Mouse (Mus musculus) layer of hippocampus, postnatal 25 days (tissue): ENCODE data around the gene Adam10. TPM values are rescaled to one million over a fixed set of nuclear protein-coding genes. Genes with fewer than 3 reads are reported as not detected.
A peak's percentile ranks its signal among the peaks of the same experiment; 100 is the strongest.

ENCODE experiments used
- DNase-seq, 2 experiments: peaks; one replicate each; pipeline ENCODE4 v3.0.0; 2022; ENCODE audit warnings: mixed read lengths in 2 of 2, low spot score in 1 of 2; ENCODE audit errors: extremely low spot score in 1 of 2
- total RNA-seq, 2 experiments: library from RNA; stranded (reverse); gene quantifications; 2 replicates each; pipeline ENCODE4 v1.2.3; 2021

Gene Adam10
- total RNA-seq, 2 experiments from 2014 or later, result 59.7 to 65.1 TPM

DNA sequence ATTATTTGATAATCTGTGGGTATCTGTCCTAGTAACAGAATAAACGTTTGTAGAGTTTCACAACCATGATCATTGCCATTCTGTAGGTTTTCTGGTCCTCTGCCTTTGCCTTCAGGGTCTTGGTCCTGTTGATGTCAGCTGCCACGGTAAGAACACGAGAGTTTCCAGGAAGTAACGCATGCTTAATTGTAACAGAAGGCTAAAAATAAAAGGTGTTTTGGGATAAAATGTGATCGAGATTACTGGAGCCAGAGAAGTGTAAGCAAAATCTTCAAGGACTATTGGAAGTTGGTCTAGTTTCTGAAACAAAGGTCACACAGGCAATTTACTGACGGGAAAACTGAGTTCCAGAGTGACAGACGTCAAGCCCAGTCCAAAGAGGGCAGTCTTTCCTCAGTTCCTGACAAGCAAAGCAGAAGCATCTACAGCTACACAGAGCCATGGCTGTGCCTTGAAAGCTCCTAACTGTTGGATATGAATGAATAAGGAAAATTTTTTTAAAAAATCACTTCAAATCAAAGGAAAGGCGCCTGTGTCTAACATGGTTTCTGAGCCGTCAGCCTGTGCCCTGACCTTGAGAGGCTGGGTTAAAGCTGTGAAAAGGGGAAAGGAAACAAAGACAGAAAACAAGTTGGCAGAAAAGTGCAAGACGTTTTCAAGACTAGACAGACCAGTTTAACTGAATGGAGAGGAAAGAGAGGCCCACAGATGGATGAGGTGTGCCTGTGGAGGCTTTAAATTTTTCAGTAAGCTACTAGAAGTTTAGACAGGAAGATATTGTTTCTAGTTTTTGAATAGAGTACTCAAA is 6.8 kb upstream of the Adam10 start:
- no peak for DNase-seq

DNA sequence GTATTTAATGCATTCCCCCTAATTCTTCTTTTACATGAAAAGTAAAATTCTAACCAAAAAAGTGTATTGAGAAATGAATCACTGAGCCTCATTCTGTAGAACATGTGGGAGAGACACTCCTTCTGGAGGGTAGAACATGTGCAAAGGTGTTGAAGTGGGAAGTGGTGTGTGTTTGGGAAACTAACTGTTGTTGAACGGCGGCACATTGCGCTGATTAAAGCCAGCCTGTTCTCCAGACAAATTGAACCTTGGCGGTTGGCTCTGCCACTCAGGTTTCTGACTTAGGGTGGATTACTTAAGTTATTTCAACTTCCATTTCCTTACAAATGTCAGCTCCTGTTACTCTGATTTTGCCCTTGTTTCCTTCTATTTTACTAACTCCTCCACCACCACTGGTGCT is 5.1 kb upstream of the Adam10 start:
- DNase-seq, result no peak

DNA sequence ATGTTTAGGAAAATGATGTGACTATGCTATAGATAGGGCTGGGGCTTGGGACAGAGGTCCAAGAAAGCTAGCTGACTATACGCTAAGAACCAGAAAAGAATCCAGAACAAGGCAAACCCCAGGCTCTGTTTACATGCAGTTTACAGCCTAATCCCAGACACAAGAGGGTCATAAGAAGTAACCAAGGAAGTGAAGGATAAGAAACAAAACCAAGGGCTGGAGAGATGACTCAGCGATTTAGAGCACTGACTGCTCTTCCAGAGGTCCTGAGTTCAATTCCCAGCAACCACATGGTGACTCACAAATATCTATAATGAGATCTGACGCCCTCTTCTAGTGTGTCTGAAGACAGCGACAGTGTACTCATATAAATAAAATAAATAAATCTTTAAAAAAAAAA is 3.7 kb upstream of the Adam10 start:
- DNase-seq, result no peak

DNA sequence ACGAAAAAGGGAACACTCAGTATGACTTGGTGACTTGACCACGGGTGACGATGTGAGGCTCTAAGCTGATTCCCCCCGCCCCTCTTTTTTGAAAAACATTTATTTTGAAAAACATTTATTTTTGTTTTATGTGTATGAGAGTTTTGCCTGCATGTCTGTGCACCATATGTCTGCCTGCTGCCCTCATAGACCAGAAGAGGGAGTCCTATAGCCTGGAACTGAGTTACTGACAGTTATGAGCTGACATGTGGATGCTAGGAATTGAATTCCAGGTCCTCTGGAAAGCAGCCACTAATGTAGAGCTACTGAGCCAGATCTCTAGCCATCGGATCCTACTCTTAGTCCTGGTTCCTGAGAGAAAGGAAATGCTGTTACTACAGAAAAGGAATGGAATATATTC is 2.8 kb upstream of the Adam10 start:
- no peak for DNase-seq

DNA sequence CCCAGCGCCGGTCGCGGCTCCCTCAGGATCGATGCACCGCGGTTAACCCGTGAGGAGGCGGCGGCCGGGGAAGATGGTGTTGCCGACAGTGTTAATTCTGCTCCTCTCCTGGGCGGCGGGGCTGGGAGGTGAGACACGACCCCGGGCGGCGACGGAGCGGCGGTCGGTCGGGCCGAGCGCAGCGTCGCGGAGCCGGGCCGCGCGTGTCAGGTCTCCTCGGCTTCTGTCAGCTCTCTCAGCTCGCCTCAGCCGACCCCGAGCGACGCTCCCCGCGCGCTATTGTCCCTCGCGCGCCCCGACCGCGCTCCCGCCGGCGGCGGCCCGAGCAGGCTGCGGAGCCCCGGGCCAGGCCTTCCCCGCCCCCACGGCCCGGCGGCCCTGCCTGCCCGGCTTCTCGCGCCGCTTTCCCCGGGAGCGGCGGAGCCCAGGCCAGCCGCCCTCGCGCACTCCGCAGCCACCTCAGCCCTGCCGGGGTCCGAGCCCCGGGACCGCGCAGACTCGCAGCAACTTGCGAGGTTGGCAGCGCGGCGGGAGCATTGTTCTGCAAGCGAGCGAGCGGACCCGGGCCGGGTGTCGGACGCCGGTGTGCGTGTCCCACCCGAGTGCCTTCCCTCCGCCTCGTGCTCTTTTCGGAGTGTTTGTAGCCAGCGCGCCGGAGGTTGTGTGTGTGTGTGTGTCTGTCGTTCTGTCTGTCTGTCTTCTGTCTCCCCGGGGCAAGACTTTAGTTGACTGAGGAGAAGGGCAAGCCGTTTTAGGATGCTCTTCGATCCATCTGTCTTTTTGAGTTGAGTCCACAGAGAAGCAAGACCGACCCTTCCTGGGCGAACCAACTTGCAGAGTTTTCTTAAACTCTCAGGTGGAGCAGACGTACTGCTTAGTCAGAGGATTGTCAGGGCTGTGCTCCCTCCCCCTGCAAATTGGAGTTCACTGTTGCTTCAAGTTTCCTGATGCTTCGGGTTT is 615 bp downstream of the Adam10 start:
- peak in 1 of 2 experiments; percentile 26 for DNase-seq

DNA sequence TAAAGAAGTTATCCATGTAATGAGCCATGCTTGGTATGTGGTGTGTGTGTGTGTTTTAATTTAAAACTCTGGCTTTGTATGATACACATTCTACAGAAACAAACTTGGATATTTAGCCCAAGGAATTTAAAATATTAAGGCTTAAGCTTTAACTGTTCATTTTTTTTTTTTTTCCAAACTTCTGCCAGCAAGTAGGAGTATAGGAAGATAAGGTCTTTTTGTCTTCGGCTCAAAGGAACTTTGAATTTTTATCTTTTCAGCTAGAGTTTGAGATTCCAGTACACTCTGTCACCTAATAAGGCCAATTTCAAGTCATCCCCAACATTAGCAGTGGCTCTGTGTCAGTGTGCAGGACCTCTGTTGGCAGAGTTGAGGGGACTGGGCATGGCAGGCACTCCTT is 3.4 kb downstream of the Adam10 start:
- no peak for DNase-seq

DNA sequence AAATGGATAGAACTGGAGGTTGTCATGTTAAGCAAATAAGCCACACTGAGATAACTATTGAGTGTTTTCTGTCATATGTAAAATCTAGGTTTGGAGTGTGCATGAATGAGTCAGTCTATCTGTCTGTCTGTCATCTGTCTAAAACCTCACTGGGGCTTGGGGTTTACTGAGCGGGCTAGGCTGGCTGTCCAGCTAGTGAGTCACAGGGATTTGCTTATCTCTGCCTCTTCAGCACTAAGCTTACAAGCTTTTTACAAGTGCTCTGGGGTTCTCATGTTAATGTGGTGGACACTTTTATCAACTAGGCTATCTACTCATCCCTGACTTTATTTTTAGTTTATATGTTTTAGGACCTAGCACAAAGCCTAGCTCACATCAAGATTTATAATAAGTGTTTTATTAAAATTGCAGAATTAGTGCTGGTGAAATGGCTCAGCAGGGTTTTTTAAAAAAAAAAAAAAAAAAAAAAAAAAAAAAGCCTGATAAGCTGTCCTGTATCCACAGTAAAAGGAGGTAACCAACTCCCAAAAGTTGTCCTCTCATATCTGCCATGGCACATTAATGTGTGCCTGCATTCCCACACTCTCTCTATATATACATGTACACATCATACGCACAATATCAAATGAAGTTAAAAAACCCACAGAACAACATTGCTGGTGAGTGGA is 9.6 kb downstream of the Adam10 start:
- DNase-seq, result no peak

DNA sequence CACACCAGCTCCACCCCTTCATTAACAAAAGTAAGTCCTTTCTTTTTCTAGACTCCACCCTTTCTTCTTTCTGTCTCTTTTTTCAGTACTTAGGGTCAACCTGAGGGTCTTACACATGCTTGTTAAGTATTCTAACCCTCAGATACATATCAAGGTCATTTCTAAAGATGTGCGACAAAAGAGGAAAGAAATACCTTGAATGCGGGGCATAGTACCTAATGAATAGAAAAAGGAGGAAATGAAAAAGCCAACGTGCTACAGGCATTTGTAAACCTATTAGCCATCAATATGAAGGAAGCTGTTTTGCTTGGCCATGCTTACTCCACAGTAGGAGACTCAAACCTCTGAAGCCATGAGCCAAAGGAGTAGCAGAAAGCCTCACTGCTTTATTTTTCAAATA is 11.1 kb downstream of the Adam10 start:
- DNase-seq, result no peak

DNA sequence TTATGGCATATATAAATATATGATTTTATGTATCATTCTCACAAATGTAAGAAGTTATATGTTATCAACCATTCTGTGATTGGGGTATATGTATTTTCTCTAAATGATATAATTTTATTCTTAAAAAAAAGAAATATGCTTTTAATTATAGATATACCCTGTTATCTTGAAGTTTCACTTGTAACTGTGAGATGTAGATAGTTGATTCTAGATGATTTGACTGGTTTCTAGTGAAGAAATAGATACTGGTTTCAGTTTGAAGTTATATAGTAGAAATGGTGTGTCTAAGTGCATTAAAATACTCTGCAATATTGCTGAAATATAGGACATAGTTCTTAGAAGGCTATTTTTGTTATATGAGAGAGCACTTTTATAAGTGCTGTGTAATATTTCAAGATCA is 11.8 kb downstream of the Adam10 start:
- DNase-seq, result no peak

DNA sequence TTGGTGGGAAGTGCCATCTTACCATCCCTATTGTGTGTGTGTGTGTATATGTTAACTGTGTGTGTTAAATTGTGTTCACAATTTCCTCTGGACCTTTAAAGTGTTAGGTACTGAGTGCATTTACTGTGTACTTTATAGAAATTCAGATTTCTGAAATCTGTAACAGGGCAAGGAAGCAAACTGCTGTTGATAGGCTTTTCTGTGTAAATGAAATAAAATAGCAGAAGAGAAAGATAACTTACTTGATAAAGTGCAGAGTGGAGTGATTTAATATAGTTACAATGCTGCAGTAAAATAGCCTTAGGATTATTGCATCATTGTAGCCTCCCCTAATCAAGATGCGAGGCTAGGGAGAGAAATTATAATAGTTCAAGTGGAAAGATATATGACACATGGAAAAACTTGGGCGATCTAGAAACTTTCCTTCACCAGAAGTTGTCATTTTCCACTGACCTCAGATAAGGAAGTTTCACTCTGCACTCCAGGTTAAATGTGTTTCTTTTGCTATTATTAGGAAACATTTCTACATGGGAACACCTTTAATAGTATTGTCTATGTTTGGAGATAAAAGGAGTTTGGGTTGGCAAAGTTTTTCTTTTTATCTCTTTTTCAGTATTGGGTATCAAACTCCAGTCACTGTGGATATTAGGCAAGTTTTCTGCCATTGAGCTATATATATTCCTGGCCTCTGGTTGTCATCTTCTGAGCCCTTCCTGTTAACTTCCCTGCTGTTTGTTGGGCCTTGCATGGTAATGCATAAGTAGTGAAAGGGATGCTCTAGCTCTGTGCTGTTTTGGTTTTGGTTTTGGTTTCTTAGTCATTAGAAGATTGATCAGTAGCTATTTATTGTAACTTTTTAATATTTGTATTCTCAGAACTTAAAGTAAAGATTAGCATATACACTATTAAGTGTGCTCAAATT is 13.2 kb downstream of the Adam10 start:
- DNase-seq, result no peak

DNA sequence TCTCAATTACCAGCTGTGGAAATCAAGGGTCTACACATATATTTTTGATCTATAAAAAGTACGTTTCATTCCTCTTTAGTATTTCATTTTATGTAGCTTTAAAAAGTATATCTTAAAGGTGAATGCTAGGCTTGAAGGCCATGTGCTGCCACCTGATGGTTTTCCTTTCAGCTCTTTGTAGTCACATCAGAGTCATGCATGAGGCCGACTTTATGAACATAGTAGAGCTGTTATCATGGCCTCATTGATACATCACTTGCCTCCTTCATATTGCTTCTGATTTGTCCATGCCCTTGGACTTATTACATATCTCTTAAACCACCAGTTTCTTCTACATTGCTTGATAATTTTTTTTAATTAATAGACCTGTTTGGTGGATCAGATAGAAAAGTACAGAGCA is 16.9 kb downstream of the Adam10 start:
- no peak for DNase-seq

DNA sequence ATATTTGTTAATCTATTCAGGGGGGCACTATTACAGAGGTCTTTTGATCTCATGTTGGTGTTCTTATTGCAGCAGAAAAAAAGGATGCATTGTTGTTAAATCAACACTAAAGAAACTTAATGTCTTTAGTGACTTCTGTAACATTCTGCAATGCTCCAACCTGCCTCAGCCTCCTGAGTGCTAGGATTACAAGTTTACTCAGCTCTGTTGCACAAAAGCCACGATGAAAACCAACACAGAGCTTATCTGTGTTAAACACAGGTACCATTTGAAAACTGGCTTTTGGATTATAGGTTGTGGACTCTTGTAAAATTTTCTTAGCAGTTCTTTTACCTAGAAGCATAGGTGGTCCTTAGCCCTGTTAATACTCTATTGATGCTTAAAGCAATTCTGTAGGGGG is 19.3 kb downstream of the Adam10 start:
- DNase-seq, result no peak

DNA sequence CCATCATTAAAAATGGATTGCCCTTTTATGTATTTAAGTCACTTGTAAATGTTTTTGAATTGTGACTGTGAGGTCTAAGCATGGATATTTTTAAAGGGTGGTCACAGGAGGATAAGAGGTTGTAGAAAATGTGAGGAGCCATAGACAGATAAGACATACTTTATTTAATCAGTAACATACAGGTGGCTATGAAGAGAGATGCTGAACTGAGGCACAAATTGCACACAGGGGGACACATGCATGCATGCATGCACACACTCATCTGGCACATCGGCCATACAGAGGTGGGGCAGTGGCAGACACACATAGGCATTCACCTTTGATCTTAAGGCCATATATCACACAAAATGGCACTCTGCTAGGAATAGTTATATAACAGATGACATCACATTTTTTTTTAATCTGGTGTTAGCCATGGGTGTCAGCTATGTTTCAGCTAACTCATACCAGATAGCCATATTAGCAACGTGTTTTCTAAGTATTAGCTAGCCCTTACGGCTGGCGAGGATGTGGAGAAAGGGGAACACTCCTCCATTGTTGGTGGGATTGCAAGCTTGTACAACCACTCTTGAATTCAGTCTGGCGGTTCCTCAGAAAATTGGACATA is 24.9 kb downstream of the Adam10 start:
- no peak for DNase-seq

DNA sequence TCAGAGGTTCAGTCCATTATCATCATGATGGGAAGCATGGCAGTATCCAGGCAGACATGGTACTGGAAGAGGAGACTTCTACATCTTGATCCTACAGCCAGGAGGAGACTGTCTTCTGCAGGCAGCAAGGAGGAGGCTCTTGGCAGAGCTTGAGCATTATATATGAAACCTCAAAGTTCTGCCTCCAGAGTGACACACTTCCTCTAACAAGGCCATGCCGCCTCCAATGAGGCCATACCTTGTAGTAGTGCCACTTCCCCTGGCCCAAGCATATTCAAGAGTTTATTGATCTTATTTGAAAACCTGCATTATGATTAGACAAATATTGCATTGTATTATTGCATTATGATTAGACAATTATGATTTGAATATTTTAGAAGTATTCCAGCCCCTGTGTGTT is 27.6 kb downstream of the Adam10 start:
- DNase-seq, result no peak

DNA sequence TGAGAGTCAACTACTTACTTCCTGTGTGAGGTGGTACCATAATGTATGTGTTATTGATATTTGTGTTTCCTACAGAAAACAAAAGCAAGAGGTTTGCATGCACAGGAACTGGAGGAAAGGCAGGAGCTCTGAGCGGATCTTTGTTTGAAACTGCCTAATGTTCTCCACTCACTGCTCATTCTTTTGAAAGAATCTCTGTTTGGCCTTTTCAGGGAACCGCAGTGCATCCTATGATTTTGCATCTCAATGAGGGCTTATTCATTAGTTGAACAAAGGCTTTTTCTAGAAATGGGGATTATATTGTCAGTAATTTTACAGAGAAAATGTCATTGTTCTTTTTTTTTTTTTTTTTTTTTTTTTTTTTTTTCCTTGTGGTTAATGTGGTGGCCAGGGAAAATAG is 50.7 kb downstream of the Adam10 start:
- no peak for DNase-seq

DNA sequence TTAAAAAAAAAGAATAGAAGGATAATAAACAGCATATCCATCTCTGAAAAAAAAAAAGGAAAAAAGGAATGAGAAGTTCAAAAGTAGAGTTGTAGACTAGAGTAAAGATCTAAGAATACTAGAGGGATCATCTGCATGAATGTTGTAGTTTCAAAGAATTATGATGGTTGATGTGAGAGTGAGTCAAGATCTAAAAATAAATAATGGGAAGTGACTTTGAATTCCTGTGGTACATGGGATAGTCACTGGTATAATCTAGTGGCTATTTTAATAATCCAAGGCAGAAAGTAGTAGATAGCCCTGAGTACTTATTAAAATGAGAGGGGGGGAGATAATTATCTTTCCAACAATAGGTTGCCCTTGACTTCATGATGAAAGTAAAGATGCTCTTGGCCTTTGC is 52.3 kb downstream of the Adam10 start:
- DNase-seq, result no peak

DNA sequence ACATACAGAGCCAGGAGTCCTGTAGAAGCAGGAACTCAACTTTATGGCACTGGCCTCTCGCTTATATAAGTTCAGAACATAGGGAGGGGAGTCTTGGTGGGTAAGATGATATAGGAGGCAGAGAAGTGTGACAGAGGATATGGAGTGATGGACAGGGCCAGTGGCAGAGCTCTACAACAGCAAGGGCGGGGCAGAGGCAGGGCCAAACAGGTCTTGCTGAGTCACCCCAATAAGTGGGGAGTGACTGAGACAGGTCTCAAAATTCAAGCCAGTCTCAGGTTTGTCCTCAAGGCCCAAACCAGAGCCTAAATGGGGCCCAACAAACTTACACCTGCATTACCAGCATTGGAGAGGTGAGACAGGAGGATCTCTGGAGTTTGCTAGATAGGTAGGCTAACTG is 54.4 kb downstream of the Adam10 start:
- no peak for DNase-seq

DNA sequence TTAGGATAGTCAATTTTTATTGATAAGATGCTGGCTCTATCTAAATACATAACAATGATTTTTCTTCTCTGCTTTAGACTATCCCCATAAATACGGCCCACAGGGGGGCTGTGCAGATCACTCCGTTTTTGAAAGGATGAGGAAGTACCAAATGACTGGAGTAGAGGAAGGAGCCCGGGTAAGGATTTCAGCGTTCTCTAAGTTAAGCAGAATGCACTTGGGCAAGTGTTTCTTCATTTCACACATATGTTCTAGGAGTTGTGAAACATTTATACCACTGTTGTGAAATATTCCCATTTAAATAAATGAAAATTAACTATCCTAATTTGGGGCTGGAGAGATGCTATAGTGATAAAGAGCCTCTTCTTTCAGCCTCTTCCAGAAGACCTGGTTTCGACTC is 61.2 kb downstream of the Adam10 start:
- no peak for DNase-seq

DNA sequence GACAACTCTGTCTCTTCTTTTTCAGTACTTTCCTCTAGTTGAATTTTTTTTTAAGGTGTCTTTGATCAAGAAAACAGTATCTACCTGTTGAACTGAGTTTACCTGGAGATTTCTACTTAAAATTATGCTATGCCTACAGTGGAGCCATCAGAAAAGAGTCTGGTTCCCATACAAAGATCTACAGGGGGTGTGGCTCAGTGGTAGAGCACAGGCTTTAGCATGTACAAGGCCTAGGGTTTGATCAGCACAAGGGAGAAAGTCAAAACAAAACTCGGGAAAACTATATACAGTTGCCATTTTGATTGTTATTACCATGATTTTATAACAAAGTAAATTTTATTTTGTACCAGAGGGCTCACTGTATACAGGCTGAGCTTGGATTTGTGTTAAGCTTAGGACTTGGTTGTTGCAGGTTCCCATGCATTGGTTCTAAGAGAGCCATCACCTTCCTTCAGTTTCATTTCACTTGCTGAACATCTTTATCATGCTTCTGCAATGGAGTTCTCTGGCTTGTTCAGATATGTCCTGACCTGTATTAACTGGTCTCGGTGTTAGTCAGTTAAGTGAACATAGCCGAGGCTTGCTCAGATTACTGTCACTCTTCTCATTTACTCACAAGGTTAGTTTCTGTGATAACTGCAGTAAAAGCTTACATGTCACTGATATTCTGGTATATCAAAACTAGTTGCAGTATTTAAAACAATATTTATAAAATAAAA is 72.9 kb downstream of the Adam10 start:
- no peak for DNase-seq
